In the genomic region with DNA sequence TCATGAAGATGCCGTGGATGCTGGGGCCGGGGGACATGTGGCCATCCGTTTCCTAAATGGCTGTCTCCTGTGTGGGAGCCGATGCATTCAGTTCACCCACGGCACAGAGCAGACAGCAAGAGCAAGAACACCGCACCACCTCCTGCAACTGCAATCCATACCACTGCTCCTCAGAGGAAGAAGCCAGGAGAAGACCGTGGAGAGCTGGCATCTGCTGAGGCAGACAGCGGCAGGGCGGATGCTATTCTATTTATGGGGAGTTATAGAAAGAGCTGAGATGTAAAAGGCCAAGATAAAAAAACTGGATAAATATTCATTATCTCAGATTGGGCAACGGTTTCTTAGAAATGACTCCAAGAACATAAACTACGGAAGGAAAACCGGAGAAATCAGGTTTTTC, we compare ENCODE assay signal across 24 mouse cellular contexts. TPM values are rescaled to one million over a fixed set of nuclear protein-coding genes. Genes with fewer than 3 reads are reported as not detected.
A peak's percentile ranks its signal among the peaks of the same experiment; 100 is the strongest.
DNase-seq lines count a peak whose midpoint lies in the region; ATAC-seq and TF ChIP-seq lines count a peak whose summit lies in the region.
"Had no signal": no experiment of that assay in that cellular context is flagged by ENCODE, and none has a peak within 500 bp of the region (broad histone marks: within the 10 kb centered on the region; RNA-seq: fewer than 3 reads in every experiment).

No protein-coding gene starts in this region.

- no peak for TF ChIP-seq CTCF in left cerebral cortex, adult 2 months (IDR thresholded peaks at IDR 0.05)

- no peak for ATAC-seq in intestine, embryonic 16.5 days
- ATAC-seq: inflammation-experienced regulatory T-cells, adult 6 months had no signal

- intact Hi-C loops in left cerebral cortex, adult 2 months (cut with DNase I), result loop anchor here (2.0 kb wide), 1 partner anchor 27 kb away; no protein-coding TSS in a partner anchor

- H3K27me3 ChIP-seq in intestine, embryonic 16.5 days (replicated peaks; ENCODE audit: control insufficient read depth, insufficient read depth, low read length), result no peaks in the 10 kb centered on the region
- H3K27me3 ChIP-seq: hindbrain, embryonic 13.5 days; limb, embryonic 15.5 days; liver, embryonic 15.5 days; neural tube, embryonic 13.5 days had no signal

- H3K27ac ChIP-seq in left cerebral cortex, adult 2 months, result peak overlapping the region; percentile 90
- H3K27ac ChIP-seq in intestine, embryonic 16.5 days (ENCODE audit: low read length), result no peak overlapping the region
- H3K27ac ChIP-seq: forebrain, embryonic 10.5 days; heart, embryonic 13.5 days; hindbrain, embryonic 13.5 days; limb, embryonic 15.5 days; liver, embryonic 15.5 days; neural tube, embryonic 13.5 days had no signal

- no peak overlapping the region for H3K4me2 ChIP-seq in intestine, embryonic 16.5 days (ENCODE audit: low read depth, low read length)
- H3K4me2 ChIP-seq: heart, embryonic 13.5 days; hindbrain, embryonic 13.5 days; limb, embryonic 15.5 days; liver, embryonic 15.5 days; neural tube, embryonic 13.5 days had no signal

- H3K9me3 ChIP-seq in intestine, embryonic 16.5 days (ENCODE audit: control insufficient read depth, low read length), result no peaks in the 10 kb centered on the region; the same call in 1 of the 2 replicates
- H3K9me3 ChIP-seq: forebrain, embryonic 10.5 days; heart, embryonic 13.5 days; hindbrain, embryonic 13.5 days; limb, embryonic 15.5 days; liver, embryonic 15.5 days; neural tube, embryonic 13.5 days had no signal

- H3K36me3 ChIP-seq in intestine, embryonic 16.5 days (ENCODE audit: control insufficient read depth, insufficient read depth, low read length), result no peaks in the 10 kb centered on the region
- H3K36me3 ChIP-seq: forebrain, embryonic 10.5 days; heart, embryonic 13.5 days; hindbrain, embryonic 13.5 days; limb, embryonic 15.5 days; liver, embryonic 15.5 days; neural tube, embryonic 13.5 days had no signal

- peaks cover 12% of the 10 kb centered on the region; the same call in 1 of the 2 replicates for H3K4me1 ChIP-seq in intestine, embryonic 16.5 days (ENCODE audit: control insufficient read depth, insufficient read depth, low read length)
- H3K4me1 ChIP-seq: hindbrain, embryonic 13.5 days; limb, embryonic 15.5 days; neural tube, embryonic 13.5 days had no signal

- DNase-seq in layer of hippocampus, adult 11-12 months (ENCODE audit: low spot score), result peak; percentile 39
- DNase-seq in layer of hippocampus, postnatal 36 days, result no peak
- peak; percentile 86 for DNase-seq in brain, adult 2 months (ENCODE audit: low read depth, low spot score)
- DNase-seq in left cerebral cortex, adult 2 months (ENCODE audit: extremely low spot score in 1 of 2, low spot score in 2 of 2), result peak; percentile 59 to 62
- peak; percentile 33 for DNase-seq in right cerebral cortex, postnatal 14 days
- no peak for DNase-seq in heart, adult 9 months (ENCODE audit: low spot score in 2 of 2)
- DNase-seq: adrenal gland, postnatal 25 days; cerebellum, adult 18-20 months; cerebellum, postnatal 25 days; gastrocnemius, postnatal 36 days; kidney, adult 9 months; kidney, postnatal 25 days; lung, postnatal 10 days; midbrain, embryonic 14.5 days; thymus, postnatal 36 days had no signal

- H3K9ac ChIP-seq in intestine, embryonic 16.5 days (ENCODE audit: low read depth, low read length), result no peak overlapping the region
- H3K9ac ChIP-seq: heart, embryonic 13.5 days; hindbrain, embryonic 13.5 days; limb, embryonic 15.5 days; liver, embryonic 15.5 days; neural tube, embryonic 13.5 days had no signal

- 85% methylated on average over 12 of the region's 12 CpGs for WGBS in intestine, embryonic 16.5 days

- H3K4me3 ChIP-seq in left cerebral cortex, adult 2 months, result no peak overlapping the region
- no peak overlapping the region for H3K4me3 ChIP-seq in intestine, embryonic 16.5 days (ENCODE audit: low read length)
- H3K4me3 ChIP-seq: forebrain, embryonic 10.5 days; heart, embryonic 13.5 days; hindbrain, embryonic 13.5 days; limb, embryonic 15.5 days; liver, embryonic 15.5 days; neural tube, embryonic 13.5 days had no signal

RNA-seq across cellular contexts. Expression of gene Ablim2, which starts 30.2 kb away (rescaled TPM):
- total RNA-seq in layer of hippocampus, postnatal 36 days (2021), result 100 to 1,000 TPM; 128 to 145 TPM
- 100 to 1,000 TPM; 191 to 208 TPM for total RNA-seq in left cerebral cortex, adult 2 months (2021)
- 5.4 and 5.7 TPM in 2 replicates for polyA plus RNA-seq in intestine, embryonic 16.5 days (2015; fragmentation: Nextera tagmentation; extraction: Ambion mirVana)
- total RNA-seq: MEL had no signal
- polyA plus RNA-seq: forebrain, embryonic 10.5 days had no signal

RNA-seq across cellular contexts. Expression of gene Sh3tc1, which starts 48.1 kb away (rescaled TPM):
- 1 to 10 TPM; 1.6 to 2.7 TPM for total RNA-seq in layer of hippocampus, postnatal 36 days (2021)
- 1 to 10 TPM; 2.4 to 4.3 TPM for total RNA-seq in left cerebral cortex, adult 2 months (2021)
- 18.4 and 20.5 TPM in 2 replicates for polyA plus RNA-seq in intestine, embryonic 16.5 days (2015; fragmentation: Nextera tagmentation; extraction: Ambion mirVana)
- total RNA-seq: MEL had no signal

Comparison
In these comparisons a context has a peak if more than half of its experiments do, and no peak if none do; other contexts are left out.
1. DNase-seq: peak in layer of hippocampus, adult 11-12 months (single experiment), brain, adult 2 months (single experiment), left cerebral cortex, adult 2 months (2 of 2) and right cerebral cortex, postnatal 14 days (single experiment); none in layer of hippocampus, postnatal 36 days (0 of 2) and heart, adult 9 months (0 of 2).